14 mouse cellular contexts compared by ENCODE assay signal in genomic region chr12:70706806-70707628, GRCm38 (mm10).
DNase-seq lines count a peak whose midpoint lies in the region; ATAC-seq and TF ChIP-seq lines count a peak whose summit lies in the region.
"Had no signal": no experiment of that assay in that cellular context is flagged by ENCODE, and none has a peak within 500 bp of the region (broad histone marks: within the 10 kb centered on the region; RNA-seq: fewer than 3 reads in every experiment).

No protein-coding gene starts in this region.

- no peak overlapping the region for H3K9ac ChIP-seq in liver, adult 2 months (ENCODE audit: low read depth, low read length)
- no peak overlapping the region for H3K9ac ChIP-seq in CH12.LX (ENCODE audit: insufficient read depth, low read depth)
- no peak overlapping the region for H3K9ac ChIP-seq in stomach, embryonic 15.5 days
- H3K9ac ChIP-seq: intestine, embryonic 15.5 days; midbrain, embryonic 12.5 days had no signal

- intact Hi-C loops in gastrocnemius, adult 2 months (cut with DNase I), result no loop called here

- dilution Hi-C loops in CH12.LX (cut with MboI; ENCODE audit: extremely low pct_ligation_motif_present, extremely low pct_unique_long_range_greater_than_20kb, low sequenced_read_pairs), result no loop called here

- no peak for DNase-seq in liver, adult 2 months (ENCODE audit: extremely low read depth, low read depth, low spot score)
- DNase-seq in liver, result no peak
- DNase-seq in CH12.LX (ENCODE audit: extremely low read depth), result peak; percentile 84
- no peak for DNase-seq in gastrocnemius, adult 2 months
- no peak for DNase-seq in left cerebral cortex, adult 11 months (ENCODE audit: low spot score)
- no peak for DNase-seq in testis, postnatal 14 days (ENCODE audit: low spot score)
- DNase-seq: cerebellum, postnatal 36 days; thymus, postnatal 4 days had no signal

- in situ Hi-C loops in CH12.LX (cut with MboI; ENCODE audit: low pct_ligation_motif_present, low pct_unique_long_range_greater_than_20kb, low sequenced_read_pairs), result no loop called here

- no peak overlapping the region for H3K4me3 ChIP-seq in liver, adult 2 months (ENCODE audit: insufficient read depth, low read depth, low read length)
- no peak overlapping the region for H3K4me3 ChIP-seq in CH12.LX (replicated peaks in 1 of 3; ENCODE audit: low read depth in 2 of 3, low read length in 2 of 3, poor library complexity in 1 of 3)
- H3K4me3 ChIP-seq in stomach, embryonic 15.5 days (replicated peaks), result 0 out of 2 replicates have a peak overlapping the region, but pooled peaks have one; percentile 0
- H3K4me3 ChIP-seq in gastrocnemius, adult 2 months, result no peak overlapping the region
- H3K4me3 ChIP-seq: intestine, embryonic 15.5 days; midbrain, embryonic 12.5 days had no signal

- H3K79me2 ChIP-seq in liver, adult 2 months (ENCODE audit: control insufficient read depth, insufficient read depth, low read length), result no peaks in the 10 kb centered on the region
- no peaks in the 10 kb centered on the region for H3K79me2 ChIP-seq in CH12.LX (replicated peaks; ENCODE audit: control insufficient read depth, extremely low read depth, insufficient read depth, poor library complexity, severe bottlenecking)

- no peaks in the 10 kb centered on the region for H3K36me3 ChIP-seq in liver, adult 2 months (ENCODE audit: control insufficient read depth, insufficient read depth, low read length)
- no peaks in the 10 kb centered on the region for H3K36me3 ChIP-seq in CH12.LX (replicated peaks in 1 of 2; ENCODE audit: control insufficient read depth in 1 of 2, insufficient read depth in 1 of 2, low read length in 1 of 2)
- H3K36me3 ChIP-seq in stomach, embryonic 15.5 days, result no peaks in the 10 kb centered on the region
- H3K36me3 ChIP-seq: G1E; intestine, embryonic 15.5 days; midbrain, embryonic 12.5 days had no signal

- peaks cover 11% of the 10 kb centered on the region for H3K4me1 ChIP-seq in liver, adult 2 months (ENCODE audit: control insufficient read depth, insufficient read depth, low read length)
- H3K4me1 ChIP-seq in CH12.LX (ENCODE audit: control insufficient read depth in 1 of 2, insufficient read depth in 2 of 2), result peaks cover 18 to 28% of the 10 kb centered on the region in 2 experiments
- H3K4me1 ChIP-seq in stomach, embryonic 15.5 days, result peaks cover 2% of the 10 kb centered on the region; the same call in 1 of the 2 replicates
- H3K4me1 ChIP-seq: intestine, embryonic 15.5 days; midbrain, embryonic 12.5 days had no signal

- TF ChIP-seq CTCF in liver, adult 2 months (IDR thresholded peaks at IDR 0.05; ENCODE audit: low read depth, low read length), result no peak
- no peak for TF ChIP-seq CTCF in CH12.LX (conservative IDR thresholded peaks at IDR 0.05 in 1 of 2, IDR thresholded peaks at IDR 0.05 in 1 of 2; ENCODE audit: low read depth in 2 of 2, low read length in 2 of 2)
- TF ChIP-seq CTCF in gastrocnemius, adult 2 months (IDR thresholded peaks at IDR 0.05), result no peak

- 65% methylated on average over 11 of the region's 11 CpGs for WGBS in liver, adult 2 months
- WGBS in stomach, embryonic 15.5 days, result 68% methylated on average over 11 of the region's 11 CpGs

- H3K4me2 ChIP-seq in CH12.LX (ENCODE audit: insufficient read depth, low read depth, poor library complexity, severe bottlenecking), result peak overlapping the region; percentile 34; the same call in 1 of the 2 replicates
- no peak overlapping the region for H3K4me2 ChIP-seq in stomach, embryonic 15.5 days
- H3K4me2 ChIP-seq: intestine, embryonic 15.5 days; midbrain, embryonic 12.5 days had no signal

- 0 out of 2 replicates have a peak, but pooled peaks have one; percentile 17 for ATAC-seq in granulocyte monocyte progenitor cell, adult 5-6 weeks (replicated peaks; ENCODE audit: poor library complexity, severe bottlenecking)
- ATAC-seq in stomach, embryonic 15.5 days (ENCODE audit: insufficient read depth, low FRiP score, low read depth), result peak; percentile 37; the same call in 1 of the 2 replicates
- ATAC-seq: activated CD4-positive, CD25-positive, alpha-beta regulatory T cell, adult 4 months had no signal

- TF ChIP-seq EP300 in CH12.LX (IDR thresholded peaks at IDR 0.05; ENCODE audit: low read length), result peak; percentile 62

- H3K27me3 ChIP-seq in liver, adult 2 months (ENCODE audit: control insufficient read depth, insufficient read depth, low read length), result no peaks in the 10 kb centered on the region
- H3K27me3 ChIP-seq in CH12.LX (replicated peaks), result no peaks in the 10 kb centered on the region
- no peaks in the 10 kb centered on the region for H3K27me3 ChIP-seq in stomach, embryonic 15.5 days (replicated peaks)
- H3K27me3 ChIP-seq: intestine, embryonic 15.5 days; midbrain, embryonic 12.5 days had no signal

- no peak for TF ChIP-seq POLR2A in liver, adult 2 months (IDR thresholded peaks at IDR 0.05; ENCODE audit: extremely low read depth, insufficient read depth, low read length)
- TF ChIP-seq POLR2A in CH12.LX (IDR thresholded peaks at IDR 0.05; ENCODE audit: low read depth, low read length), result no peak

- H3K27ac ChIP-seq in liver, adult 2 months (replicated peaks; ENCODE audit: insufficient read depth, low read depth, low read length), result peak overlapping the region; percentile 15; the same call in 1 of the 2 replicates
- no peak overlapping the region for H3K27ac ChIP-seq in CH12.LX (ENCODE audit: insufficient read depth, low read depth)
- peak overlapping the region; percentile 41 for H3K27ac ChIP-seq in stomach, embryonic 15.5 days
- no peak overlapping the region for H3K27ac ChIP-seq in gastrocnemius, adult 2 months
- H3K27ac ChIP-seq: intestine, embryonic 15.5 days; midbrain, embryonic 12.5 days had no signal

- H3K9me3 ChIP-seq in CH12.LX (replicated peaks; ENCODE audit: low read length), result no peaks in the 10 kb centered on the region
- H3K9me3 ChIP-seq in stomach, embryonic 15.5 days, result no peaks in the 10 kb centered on the region
- H3K9me3 ChIP-seq: G1E; intestine, embryonic 15.5 days; midbrain, embryonic 12.5 days had no signal

- no peak; the same call in 1 of the 2 replicates for TF ChIP-seq RAD21 in CH12.LX (IDR thresholded peaks at IDR 0.05; ENCODE audit: low read depth, low read length)

TF ChIP-seq in CH12.LX, 34 proteins besides CTCF, POLR2A, EP300 and RAD21:
- TF ChIP-seq ZNF384 (IDR thresholded peaks at IDR 0.05; ENCODE audit: low read depth, low read length), result peak; percentile 86
- peak; percentile 90 for TF ChIP-seq BHLHE40 (IDR thresholded peaks at IDR 0.05; ENCODE audit: low read depth, low read length)
- peak; percentile 50; the same call in 1 of the 2 replicates for TF ChIP-seq MAFK (IDR thresholded peaks at IDR 0.05; ENCODE audit: insufficient replicate concordance, low read length)
- TF ChIP-seq NELFE (IDR thresholded peaks at IDR 0.05; ENCODE audit: low read depth, low read length), result no peak
- peak; percentile 70; the same call in 1 of the 2 replicates for TF ChIP-seq IRF4 (IDR thresholded peaks at IDR 0.05; ENCODE audit: low read depth, low read length)
- TF ChIP-seq ELF1 (IDR thresholded peaks at IDR 0.05; ENCODE audit: low read depth, low read length), result no peak
- no peak for TF ChIP-seq MYC (IDR thresholded peaks at IDR 0.05; ENCODE audit: low read depth, low read length)
- 0 out of 2 replicates have a peak, but pooled peaks have one; percentile 32 for TF ChIP-seq JUND (conservative IDR thresholded peaks at IDR 0.05; ENCODE audit: low read depth, low read length)
- TF ChIP-seq CHD2 (IDR thresholded peaks at IDR 0.05; ENCODE audit: low read length), result 0 out of 2 replicates have a peak, but pooled peaks have one; percentile 39
- no peak for TF ChIP-seq PAX5 (IDR thresholded peaks at IDR 0.05; ENCODE audit: low read length)
- TF ChIP-seq TCF12 (IDR thresholded peaks at IDR 0.05; ENCODE audit: low read depth, low read length), result peak; percentile 2; the same call in 1 of the 2 replicates
- TF ChIP-seq ETS1 (conservative IDR thresholded peaks at IDR 0.05; ENCODE audit: low read depth, low read length), result peak; percentile 67
- TF ChIP-seq MAZ (IDR thresholded peaks at IDR 0.05; ENCODE audit: low read depth, low read length), result peak; percentile 58; the same call in 1 of the 2 replicates
TF ChIP-seq in CH12.LX: peak in this region for 9.

Comparison
In these comparisons a context has a peak if more than half of its experiments do, and no peak if none do; other contexts are left out.
1. H3K27ac ChIP-seq: peak in liver, adult 2 months (single experiment) and stomach, embryonic 15.5 days (single experiment); none in CH12.LX (single experiment) and gastrocnemius, adult 2 months (single experiment).